Mouse (Mus musculus): ENCODE results near the gene Gata2.

Gene Gata2

GRCm38 (mm10) chr6:88205937-88206336, 12.2 kb downstream of the Gata2 start:
- in situ Hi-C loops (cut with MboI, MseI), result no loop called here

GRCm38 (mm10) chr6:88206566-88206965, 12.9 kb downstream of the Gata2 start:
- in situ Hi-C loops (cut with MboI, MseI), result no loop called here

- in situ Hi-C loops (cut with MboI, MseI), result no loop called here
Observed at GRCm38 (mm10) chr6:88207403-88208033, 13.8 kb downstream of the Gata2 start.

DNA sequence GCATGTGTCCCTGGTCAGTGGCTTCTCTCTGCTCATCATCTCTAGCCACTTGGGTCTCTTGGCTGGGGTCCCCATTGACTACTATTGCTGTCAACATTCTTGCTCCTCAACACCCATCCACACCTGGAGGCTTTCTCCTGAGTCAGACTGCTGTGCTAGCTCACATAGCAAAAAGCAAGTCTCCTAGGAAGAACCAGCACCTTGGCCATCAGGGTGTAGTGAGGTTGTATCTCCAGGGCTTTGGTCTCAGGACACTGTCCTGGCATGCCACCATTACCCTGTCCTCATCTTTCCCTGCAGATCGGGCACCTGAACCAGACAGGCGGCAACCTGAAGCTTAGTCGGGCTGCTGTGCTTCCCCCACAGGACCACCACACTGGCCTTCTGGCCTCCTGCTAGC, 14.6 kb downstream of the Gata2 start:
- in situ Hi-C loops (cut with MboI, MseI), result no loop called here

DNA sequence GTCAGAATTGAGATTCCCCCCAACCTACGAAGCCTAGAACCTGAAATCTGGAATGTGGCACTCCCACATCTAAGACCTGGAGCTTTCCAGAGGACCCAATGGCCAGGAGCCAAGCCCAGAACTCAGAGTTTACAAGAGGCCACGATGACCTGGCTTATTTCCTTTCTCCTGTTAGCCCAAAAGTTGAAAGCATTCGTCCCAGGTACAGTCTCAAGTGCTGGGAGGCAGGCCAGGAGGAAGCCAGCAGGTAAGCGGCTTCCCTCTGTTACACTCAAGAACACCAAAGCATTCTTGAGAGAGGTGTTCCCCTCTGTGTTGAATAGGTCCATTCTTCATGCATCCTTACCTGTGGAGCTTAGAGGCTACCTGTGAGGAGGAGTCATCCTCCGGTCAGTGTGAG, 15.8 kb downstream of the Gata2 start:
- in situ Hi-C loops (cut with MboI, MseI), result no loop called here

- in situ Hi-C loops (cut with MboI, MseI), result no loop called here
Observed at GRCm38 (mm10) chr6:88210182-88210581, 16.5 kb downstream of the Gata2 start.

DNA sequence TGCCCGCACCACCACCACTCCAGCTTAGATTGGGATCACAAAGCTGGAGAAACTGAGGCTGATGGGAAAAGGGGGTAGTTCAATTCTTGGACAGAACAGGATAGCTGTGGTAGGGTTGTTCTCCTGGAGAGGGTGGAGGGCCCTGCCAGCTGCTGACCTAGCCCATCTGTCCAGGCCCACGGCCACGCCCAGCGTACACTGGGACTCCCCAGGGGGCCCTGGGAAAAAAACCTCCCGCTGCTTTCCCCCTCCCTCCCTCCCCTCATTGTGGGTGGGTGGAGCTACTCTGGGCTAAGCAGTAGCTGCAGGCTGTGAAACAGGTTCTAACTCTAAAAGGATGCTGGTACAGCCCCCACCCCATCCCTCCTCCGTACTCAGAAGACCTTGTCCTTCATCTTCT, 22.1 kb downstream of the Gata2 start:
- in situ Hi-C loops (cut with MboI, MseI), result no loop called here

GRCm38 (mm10) chr6:88216199-88216598, 22.5 kb downstream of the Gata2 start:
- in situ Hi-C loops (cut with MboI, MseI), result no loop called here

GRCm38 (mm10) chr6:88219094-88219493, 25.4 kb downstream of the Gata2 start:
- in situ Hi-C loops (cut with MboI, MseI), result no loop called here

DNA sequence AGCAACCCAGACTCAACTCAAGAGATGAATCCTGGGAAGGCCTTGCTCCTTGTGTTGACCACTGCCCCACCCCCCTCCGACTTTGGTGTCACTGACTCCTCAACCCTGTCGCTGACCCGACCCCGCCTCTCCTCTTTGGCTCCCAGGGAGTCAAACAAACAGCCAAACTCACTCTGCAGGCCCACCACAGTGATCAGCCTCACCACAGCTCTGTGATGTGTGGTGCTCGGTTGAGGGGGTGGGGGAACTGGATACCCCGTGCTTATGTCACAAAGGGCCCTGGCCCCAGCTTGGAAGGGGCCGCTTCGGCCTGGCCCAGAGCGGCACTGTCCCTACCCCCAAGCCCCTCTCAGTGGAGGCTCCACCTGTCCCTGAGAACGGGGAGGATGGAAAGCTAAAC, 28.3 kb downstream of the Gata2 start, which contains the start of gene Dnajb8:
Dnajb8 (plus strand) TSS at position 301 of the 400 bp plus-strand sequence.
- in situ Hi-C loops (cut with MboI, MseI), result no loop called here

GRCm38 (mm10) chr6:88226570-88226994, 32.9 kb downstream of the Gata2 start:
- in situ Hi-C loops (cut with MboI, MseI), result no loop called here

DNA sequence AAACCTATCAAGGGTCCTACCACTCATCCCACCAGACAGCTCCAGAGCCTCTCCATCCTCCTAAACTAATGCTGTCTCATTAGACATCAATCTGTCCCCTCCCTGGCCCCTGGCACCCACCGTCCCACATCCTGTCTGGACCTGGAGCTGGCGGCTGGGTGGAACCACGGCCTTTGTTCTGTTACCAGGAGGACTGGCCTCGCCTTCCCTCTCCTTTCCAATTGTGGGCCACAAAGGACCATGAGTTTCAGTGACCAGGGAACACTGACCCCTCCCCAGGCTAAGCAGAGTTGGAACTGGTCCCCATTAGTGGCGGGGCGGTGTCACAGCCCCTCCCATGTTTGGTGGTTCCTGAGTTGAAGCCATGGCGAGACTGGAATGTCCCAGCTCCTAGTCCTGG, 33.8 kb downstream of the Gata2 start:
- in situ Hi-C loops (cut with MboI, MseI), result no loop called here

- in situ Hi-C loops (cut with MboI, MseI), result no loop called here
Observed at GRCm38 (mm10) chr6:88229221-88229620, 35.5 kb downstream of the Gata2 start.

GRCm38 (mm10) chr6:88231821-88232220, 38.1 kb downstream of the Gata2 start:
- in situ Hi-C loops (cut with MboI, MseI), result no loop called here

GRCm38 (mm10) chr6:88232221-88232620, 38.5 kb downstream of the Gata2 start:
- in situ Hi-C loops (cut with MboI, MseI), result no loop called here

DNA sequence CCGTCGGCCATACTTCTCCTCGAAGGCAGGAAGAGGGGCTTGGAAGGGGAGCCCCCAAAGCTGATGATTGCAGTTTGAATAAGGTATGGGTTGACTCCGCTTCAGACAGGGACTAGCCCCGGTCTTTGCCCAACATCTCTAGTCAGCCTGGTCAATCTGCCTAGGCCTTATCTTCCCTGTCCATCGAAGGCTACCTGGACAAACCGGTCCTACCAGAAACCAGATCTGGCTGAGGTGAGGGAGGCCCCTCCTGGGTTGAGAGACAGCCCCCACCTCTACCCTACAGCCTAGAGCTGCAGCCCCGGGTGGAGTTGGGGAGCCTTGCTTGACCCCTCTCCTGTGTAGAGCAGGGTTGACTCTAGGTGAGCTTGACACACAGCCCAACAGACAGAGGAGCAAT, 40.3 kb downstream of the Gata2 start:
- in situ Hi-C loops (cut with MboI, MseI), result no loop called here

- in situ Hi-C loops (cut with MboI, MseI), result no loop called here
Observed at GRCm38 (mm10) chr6:88235461-88235860, 41.8 kb downstream of the Gata2 start.

GRCm38 (mm10) chr6:88235983-88236382, 42.3 kb downstream of the Gata2 start:
- in situ Hi-C loops (cut with MboI, MseI), result no loop called here

GRCm38 (mm10) chr6:88236513-88236912, 42.8 kb downstream of the Gata2 start:
- in situ Hi-C loops (cut with MboI, MseI), result no loop called here

DNA sequence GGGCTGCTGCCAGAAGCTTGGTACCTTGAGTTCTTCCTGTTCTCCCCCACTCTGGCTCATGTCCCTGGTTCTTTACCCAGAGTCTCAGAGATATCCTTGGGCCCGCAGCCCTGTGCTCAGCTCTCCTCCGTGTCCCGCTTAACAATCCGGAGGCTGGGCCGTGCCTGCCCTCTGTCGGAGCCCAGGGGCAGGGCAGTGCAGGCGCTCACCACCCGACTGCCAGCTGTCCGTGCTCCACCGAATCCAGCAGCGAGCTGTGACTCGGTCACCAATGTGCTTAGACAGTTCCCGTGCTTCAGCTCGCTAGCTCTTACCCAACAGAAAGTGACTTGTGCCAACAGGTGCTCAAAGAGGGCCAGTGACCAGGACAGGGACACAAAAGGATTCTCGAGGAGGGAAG, 48.9 kb downstream of the Gata2 start:
- in situ Hi-C loops (cut with MboI, MseI), result no loop called here

GRCm38 (mm10) chr6:88249231-88249630, 55.5 kb downstream of the Gata2 start:
- in situ Hi-C loops (cut with MboI, MseI), result no loop called here

- in situ Hi-C loops (cut with MboI, MseI), result no loop called here
Observed at GRCm38 (mm10) chr6:88251396-88251795, 57.7 kb downstream of the Gata2 start.

- in situ Hi-C loops (cut with MboI, MseI), result no loop called here
Observed at GRCm38 (mm10) chr6:88251798-88252478, 58.2 kb downstream of the Gata2 start.

Data from T-helper 1 cell (primary cell).